Mouse (Mus musculus) c-Kit-positive CD71-negative TER-119-negative erythroid progenitor cells, embryonic 14.5 days (primary cell): ENCODE results near the gene Dolpp1.
A peak's percentile ranks its signal among the peaks of the same experiment; 100 is the strongest.
"Not testable (repeated sequence)": the region's sequence is repeated elsewhere in the genome, so short reads cannot be mapped to it uniquely, and the experiment has no call there.

Experiments
- DNase-seq: peaks from one replicate; pipeline ENCODE4 v3.0.0-alpha.2; 2013; ENCODE audit warnings: low read depth

Gene Dolpp1

DNA sequence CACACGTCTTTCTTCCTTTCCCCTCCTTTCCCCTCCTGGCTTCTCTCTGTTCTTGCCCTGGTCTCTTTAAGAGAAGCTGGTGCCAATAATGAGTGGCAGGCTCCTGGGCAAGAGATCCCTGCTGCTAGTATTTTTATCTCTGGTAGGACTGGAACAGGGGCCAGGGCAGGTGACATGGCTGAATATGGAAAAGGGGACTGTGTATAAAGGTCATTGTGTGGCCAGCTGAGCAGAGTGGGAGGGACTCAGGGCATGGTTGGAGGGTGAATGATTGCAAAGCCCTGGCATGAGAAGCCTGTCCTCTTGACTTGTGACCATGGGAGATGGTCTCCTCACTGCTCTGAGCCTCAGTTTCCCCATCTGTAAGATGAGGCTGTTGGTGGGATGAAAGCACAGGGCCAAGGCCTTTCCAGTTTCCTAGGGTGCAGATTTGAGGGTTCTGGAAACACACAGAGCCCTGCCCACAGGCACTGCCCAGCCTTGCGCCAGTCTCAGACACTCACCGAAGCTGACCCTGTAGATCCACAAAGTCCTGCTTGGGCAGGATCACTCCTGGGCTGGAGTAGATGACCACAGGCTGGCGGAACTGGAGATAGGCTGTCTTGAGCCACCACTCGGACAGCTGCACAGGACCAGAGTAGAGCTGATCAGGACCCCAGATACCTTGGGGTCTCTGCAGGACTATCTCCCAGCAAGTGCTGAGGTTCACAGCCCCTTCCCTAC is 17.6 kb downstream of the Dolpp1 start:
- no peak for DNase-seq

DNA sequence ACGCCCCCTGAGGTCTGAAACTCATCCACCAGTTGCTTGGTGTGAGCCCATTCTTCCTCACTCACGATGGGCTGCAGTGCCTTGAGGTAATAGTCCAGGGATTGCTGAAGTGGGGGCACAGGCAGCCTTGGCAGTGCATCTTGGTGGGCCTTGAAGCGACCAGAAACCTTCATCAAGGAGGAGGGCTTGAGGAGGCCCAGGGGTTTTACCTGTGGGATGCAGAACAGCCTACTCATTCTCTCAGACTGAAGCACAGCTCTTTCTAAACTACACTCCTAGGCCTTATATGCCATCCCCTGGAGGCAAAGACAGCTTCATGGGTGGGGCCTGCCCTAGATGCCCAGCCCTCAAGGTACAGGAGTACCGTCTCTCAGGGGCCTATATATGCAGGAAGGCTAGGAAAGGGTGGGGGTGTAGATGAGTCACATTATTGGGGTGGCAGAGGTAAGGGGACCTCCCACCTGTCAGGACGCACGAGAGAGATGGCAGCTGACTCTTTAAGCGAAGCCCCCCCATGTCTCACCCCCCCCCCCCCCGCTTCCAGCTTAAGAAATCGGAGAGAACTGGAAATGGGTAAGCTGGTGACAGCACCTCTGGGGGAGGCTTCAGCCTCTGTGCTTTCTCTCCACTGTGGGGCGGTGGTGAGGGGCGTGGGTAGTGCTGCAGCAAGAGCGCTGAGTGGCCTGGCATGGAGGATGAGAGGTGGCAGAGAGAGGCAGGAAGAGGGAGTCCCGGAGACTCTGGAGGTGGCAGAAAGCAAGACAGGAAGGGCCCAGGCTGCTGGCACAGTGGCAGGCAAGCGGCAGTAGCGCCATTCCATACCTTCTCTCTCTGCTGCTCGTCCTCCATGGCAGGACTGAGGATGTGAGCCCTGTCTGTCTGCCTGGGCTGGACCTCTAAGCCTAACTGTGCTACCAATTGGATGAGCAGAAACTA is 21.3 kb downstream of the Dolpp1 start:
- no peak for DNase-seq

DNA sequence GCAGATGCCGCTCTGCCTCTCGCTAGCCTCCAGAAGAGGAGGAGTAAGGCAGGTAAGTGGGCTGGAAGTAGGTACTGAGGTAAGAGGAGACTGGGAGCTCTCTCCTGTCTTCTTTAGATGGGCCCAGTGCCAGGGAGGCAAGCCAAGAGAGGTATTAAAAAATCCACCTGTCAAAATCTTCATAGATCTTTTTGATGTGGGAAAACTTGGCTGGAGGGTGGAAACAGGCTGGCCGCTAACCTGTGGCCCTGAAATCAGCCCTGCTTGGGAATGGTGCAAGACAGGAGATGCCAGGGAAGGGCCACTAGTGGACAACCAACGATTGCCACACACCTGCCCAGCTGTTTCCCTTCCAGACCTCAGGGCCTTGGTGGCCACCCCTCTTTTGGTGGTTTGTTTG is 22.0 kb downstream of the Dolpp1 start:
- no peak for DNase-seq

DNA sequence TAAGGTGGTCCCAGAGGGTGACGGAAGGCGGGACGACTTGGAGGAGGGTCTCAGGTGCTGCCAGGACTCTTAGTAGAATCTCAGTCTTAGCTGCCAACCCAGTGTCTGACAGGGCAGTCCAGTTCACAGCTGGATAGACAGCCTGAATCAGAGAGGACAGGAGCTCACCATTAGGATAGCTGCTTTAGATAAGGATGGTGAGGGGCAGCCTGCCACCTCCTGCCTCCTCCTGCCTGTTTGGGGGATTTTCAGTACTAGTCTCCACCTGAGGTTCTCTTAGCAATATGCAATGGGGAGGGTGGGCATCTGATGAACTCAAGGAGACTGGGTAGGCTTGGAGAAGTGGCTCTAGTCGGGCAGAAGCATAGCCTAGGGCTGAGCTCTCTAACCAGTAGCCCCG is 22.6 kb downstream of the Dolpp1 start:
- no peak for DNase-seq

DNA sequence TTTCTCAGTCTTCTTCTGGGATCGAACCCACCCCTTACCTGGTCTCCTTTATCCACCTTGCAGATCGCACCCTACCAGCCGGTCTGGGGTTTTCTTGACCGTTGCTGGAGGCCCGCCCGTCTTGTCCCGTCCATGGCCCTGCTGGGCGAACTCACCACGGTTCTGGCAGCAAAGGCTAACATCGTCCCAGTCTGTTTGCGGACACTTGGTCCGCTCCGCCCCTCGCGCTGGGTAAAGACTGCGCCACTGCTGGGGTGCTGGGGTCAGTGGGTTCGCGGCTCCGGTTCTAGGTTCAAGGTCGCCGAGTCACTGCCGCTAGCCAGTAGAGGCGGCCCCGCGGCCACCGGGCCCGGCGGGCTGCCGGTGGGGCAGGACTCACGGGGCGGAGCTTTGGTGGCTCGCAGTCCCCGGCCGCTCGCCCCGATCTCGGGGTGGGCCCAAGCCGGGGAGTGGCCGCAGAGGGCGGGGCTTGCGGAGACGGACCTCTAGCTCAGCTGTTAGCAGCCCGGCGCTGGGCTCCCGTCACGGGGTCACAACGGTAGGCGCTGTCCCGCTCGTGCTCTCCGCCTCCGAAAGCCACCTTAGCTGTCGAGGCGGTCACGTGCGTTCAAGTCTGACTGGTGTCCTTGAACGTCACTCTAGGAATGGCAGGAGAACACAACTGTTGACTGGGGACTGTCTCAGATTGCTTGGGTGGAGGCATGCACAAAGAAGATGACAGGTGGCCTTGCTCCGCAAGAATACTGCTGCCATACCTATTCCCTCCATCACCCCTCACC is 23.3 kb downstream of the Dolpp1 start, which contains the start of gene Crat:
Crat (minus strand) TSS at position 657 of the 779 bp plus-strand sequence.
- peak; percentile 73 for DNase-seq

DNA sequence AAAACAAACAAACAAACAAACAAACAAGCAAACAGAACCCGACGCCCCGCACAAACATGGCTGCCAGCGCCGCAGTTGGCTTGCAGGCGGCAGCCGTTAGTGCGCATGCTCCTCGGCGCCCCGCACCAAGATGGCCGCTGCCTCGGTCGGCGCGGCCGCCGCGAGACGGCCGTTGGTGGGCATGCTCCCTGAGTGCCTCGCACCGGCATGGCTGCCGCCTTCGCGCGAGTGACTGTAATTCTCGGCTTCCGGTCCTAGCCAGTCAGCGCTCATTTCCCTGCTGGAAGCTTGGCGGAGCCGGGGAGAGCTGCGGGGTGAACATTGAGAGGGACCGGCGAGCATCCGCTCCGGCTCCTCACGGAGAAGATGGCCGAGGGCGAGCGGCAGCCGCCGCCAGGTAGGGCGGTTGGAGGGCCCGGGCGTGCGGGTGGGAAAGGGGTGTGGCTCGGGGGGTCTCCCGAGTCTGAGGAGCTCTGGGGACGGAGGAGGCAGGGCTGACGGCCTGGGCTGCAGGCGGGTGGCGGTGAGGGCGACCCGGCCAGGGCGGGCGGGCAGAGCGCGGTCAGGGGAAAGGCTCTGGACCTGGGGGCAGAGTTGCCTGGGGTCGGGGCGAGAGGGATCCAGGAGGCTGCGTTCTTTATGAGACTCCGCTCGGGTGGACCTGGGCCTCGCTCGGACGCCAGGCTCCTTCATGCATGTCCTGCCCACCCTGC is 24.0 kb downstream of the Dolpp1 start, which contains the start of gene Ptpa:
Ptpa (plus strand) TSS at position 104 of the 713 bp plus-strand sequence.
- DNase-seq = peak; percentile 80

DNA sequence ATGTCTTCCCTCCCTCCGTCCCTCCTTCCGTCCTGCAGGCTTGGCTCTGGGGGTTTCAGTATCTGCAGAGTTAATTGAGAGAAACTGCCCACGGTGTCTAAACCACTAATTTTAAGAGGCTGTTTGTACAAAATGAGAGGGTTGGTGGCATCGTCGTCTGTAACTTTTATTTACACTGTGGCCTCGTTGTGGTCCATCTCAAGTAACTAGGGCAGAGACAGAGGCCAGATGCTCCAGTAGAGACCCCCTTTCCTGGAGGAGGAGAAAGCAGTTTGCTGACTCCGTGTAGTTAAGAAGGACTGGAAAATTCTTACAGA is 24.6 kb downstream of the Dolpp1 start:
- no peak for DNase-seq

DNA sequence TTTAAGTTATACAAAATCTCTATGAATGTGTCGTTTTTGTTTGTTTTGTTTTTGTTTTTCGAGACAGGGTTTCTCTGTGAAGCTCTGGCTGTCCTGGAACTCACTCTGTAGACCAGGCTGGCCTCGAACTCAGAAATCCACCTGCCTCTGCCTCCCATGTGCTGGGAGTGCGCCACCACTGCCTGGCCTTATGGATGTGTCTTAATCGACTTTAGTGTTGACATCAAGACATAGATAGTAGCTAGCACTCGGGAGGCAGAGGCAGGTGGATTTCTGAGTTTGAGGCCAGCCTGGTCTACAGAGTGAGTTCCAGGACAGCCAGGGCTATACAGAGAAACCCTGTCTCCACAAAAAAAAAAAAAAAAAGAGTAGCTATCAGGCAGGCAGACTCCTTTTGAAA is 25.1 kb downstream of the Dolpp1 start:
- DNase-seq = not testable (repeated sequence)

DNA sequence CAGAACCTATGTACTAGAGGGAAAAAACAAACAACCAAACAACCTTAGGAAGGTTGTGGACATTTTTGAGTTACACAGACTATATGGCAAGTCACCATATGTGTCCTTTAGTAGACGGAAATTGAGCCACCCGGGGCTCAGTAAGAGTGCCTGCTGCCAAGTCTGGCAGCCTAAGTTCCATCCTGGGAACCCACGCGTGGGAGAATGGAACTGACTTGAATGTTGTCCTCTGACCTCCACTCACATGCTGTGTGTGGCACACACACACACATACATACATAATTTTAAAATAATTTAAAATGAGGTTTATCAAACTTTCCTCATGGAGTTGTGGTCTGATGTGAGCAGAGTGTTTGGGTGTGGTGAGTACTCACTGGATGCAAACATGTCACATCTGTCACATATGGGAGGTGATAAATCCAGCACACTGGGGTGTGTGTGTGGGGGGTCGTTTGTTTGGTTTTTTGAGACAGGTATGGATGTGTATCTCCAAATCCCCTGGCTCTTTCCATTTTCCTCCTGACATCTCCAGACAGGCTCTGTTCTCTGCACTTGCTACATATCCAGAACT is 25.6 kb downstream of the Dolpp1 start:
- no peak for DNase-seq

DNA sequence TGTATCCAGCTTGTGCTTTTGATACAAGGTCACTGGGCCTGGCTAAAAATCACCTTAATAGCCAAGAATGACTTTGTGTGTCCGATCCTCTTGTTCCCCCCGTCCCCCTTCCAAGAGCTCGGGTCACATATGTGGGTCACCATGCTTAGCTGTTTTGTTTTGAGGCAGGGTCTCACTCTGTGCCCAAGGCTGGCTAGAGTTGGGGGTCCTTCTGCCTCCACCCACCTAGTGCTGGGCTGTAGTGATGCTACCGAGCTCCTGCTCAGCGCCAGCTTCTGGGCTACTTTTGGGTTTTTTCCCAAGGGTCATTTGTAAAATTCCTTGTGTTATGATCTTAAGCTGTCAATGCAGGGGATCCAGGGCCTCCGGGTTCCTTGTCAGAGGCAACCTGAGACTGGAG is 26.2 kb downstream of the Dolpp1 start:
- DNase-seq = no peak

DNA sequence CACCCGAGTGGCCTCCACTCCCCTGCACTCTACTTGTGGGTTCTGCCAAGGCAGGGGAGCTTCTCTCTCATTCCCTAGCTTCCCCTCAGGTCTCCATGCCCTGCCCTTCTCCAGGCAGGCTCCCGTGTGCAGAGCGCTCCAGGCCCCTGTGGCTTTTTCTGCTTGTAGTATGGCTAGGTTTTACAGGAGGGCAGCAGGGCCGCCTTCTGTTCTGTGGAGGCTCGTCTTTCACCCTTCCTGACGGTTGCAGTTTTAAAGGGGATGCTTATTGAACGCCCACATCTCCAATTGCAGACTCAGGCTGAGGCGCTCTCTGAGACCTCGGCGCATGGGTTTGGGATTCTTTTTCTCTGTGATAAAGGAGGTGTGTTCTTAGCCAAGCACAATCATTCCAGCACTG is 27.1 kb downstream of the Dolpp1 start:
- DNase-seq = no peak

DNA sequence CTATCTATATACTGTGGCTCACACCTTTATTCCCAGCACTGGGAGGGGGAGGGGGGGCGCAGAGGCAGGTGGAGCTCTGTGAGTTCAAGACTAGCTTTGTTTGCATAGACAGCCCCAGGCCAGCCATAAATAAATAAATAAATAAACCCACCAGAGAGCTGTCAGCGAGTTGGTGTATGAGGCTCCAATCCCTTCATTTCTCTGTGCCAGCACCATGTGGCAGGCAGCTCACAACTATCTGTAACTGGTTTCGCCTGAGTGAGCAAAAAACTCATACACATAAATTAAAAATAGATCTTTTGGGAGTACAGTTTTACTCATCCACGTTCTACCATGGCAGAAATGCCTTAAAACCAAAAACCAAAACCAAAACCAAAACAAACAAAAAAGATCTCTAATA is 29.4 kb downstream of the Dolpp1 start:
- no peak for DNase-seq

DNA sequence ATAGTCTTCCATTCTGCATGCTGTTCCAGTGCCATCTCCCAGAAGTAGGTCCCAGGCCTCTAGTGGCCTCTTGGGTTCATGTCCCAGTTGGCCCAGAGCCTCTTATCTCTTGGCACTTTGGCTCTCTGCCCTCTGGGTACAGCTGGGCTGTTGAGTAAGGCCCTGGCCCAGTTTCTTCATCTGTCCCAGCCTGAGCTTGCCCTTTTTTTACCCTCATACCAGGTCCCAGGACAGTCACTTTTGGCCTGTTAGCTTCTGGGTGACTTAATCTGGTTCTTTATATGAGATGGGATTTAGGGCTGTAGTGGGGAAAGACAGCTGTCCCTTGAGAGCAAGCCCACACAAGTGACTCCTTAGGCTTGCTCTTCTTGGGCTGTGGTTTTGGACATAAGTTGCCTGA is 37.1 kb downstream of the Dolpp1 start:
- DNase-seq = no peak

DNA sequence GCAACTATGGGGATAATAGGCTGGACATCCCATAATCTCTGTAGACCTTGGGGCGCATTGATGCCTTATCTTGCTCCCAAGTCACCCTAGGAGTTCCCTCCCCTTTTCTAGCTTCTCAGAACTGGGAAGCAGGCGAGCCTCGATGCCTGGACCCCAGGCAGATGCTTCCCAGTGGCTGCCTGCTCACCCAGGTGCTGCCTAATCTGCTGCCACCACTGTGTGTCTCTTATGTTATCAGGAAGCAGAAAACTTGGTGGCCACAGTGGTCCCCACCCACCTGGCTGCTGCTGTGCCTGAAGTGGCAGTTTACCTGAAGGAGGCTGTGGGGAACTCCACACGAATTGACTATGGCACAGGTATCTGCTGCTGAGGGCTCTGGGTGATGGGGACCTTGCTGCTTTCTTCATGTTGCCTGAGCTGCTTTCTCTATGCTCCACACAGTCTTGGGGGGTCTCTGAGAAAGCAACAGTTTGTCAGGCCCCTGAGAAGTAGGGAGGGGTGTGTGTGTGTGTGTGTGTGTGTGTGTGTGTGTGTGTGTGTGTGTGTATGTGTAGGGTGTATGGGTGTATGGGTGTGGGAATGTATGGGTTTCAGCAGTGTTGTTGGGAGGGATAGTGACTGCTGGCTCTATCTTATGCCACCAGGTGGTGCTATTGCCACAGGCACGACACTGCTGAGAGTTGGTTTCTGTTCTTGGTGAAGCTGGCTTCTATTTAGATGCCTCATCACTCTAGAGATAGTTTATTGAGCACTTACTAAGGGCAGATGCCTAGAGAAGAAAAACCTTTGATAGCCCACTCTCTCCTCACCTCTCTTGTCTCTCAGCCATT is 43.5 kb downstream of the Dolpp1 start:
- peak; percentile 67 for DNase-seq

DNA sequence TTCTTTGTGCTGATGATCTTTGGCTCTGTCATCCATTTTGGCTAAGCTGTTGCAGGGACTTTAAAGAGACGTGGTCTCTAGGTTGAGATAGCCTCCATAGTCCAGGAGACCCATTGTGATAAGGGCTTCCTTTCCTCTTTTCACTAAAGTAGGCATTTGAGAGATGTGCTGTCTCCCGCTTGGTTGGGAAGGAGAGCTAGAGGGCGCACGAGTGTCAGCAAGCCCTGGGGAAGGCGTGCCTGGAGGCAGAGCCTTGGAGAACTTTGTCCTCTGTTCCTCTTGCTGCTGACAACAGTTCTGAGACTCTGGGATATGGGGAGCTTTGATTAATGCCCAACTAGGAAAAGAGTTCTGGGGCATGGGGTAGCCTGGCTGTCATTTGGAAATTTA is 44.1 kb downstream of the Dolpp1 start:
- DNase-seq = no peak

DNA sequence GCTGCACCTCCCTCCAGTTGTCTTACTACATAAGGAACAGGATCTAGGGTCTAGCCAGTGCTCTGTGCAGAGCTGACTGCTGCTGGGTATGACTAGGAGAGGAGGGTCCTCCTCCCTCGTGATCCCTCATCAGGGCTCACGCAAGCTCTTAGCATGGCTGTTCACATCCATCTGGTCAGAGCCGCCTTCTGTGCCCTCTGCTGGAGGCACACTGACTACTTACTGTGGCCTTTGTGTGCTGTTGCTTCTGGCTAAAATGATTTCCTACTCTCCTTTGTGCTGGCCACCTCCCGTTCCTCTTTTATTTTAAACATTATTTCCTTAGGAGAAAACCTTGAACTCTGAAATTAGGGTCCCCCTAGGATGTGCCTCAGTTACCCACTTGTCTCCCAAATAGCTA is 44.8 kb downstream of the Dolpp1 start:
- no peak for DNase-seq

DNA sequence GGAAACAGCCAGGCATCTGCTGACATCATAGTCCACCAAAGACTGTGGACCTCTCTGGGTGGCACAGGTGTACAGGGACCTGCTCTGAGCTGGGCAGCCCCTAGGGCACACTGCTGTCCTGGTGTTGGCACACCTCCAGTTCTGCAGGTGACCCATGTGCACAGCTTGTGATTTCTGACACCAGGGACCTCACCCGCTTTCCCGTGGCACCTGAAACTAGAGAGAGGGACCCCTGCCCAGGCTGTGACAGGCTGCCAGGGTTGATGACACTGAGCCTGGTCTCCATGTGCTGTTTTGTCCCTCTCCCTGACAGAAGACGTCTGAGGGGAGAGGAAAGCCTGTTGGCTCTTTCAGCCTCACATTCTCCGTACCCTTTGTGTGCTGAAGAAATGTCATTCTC is 45.7 kb downstream of the Dolpp1 start:
- no peak for DNase-seq

DNA sequence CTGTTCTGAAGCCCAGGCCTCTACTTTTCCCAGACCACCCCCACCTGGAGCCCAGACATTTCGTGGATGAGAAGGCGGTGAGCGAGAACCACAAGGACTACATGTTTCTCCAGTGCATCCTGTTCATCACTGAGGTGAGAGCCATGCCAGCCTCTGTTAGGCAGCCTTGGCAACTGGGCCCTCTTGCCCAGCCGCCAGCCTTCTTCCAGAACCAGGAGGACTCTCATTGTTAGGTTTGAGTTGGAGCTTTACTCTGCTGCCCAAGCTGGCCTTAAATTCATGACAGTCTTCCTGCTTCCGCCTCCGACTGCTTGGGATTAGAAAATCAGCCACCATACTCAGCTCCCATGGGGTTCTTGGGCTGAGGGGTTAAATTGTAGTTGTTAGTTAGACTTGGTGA is 47.6 kb downstream of the Dolpp1 start:
- DNase-seq = no peak

DNA sequence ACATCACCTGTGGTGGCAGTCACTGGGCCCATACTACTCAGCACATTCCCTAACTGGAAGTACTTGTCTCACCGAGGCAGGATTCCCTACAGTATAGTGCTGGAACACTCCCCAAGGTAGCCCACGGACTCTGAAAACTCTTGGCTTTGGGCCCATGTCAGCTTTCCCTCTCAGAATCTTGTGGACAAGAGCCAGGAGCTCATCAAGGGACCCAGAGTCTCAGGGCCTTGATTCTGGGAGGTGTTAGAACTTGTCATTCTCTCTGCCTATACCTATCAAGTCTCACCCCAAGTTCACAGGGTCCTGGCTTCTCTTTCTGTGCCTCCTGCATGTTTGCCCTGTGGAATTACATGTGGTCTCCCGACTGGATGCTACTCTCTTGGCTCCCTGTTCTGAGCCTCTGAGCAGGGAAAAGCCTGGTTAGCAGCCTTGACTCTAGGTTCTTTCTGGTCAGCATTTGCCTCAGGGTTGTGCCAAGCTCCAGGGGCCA is 48.2 kb downstream of the Dolpp1 start:
- DNase-seq = no peak

DNA sequence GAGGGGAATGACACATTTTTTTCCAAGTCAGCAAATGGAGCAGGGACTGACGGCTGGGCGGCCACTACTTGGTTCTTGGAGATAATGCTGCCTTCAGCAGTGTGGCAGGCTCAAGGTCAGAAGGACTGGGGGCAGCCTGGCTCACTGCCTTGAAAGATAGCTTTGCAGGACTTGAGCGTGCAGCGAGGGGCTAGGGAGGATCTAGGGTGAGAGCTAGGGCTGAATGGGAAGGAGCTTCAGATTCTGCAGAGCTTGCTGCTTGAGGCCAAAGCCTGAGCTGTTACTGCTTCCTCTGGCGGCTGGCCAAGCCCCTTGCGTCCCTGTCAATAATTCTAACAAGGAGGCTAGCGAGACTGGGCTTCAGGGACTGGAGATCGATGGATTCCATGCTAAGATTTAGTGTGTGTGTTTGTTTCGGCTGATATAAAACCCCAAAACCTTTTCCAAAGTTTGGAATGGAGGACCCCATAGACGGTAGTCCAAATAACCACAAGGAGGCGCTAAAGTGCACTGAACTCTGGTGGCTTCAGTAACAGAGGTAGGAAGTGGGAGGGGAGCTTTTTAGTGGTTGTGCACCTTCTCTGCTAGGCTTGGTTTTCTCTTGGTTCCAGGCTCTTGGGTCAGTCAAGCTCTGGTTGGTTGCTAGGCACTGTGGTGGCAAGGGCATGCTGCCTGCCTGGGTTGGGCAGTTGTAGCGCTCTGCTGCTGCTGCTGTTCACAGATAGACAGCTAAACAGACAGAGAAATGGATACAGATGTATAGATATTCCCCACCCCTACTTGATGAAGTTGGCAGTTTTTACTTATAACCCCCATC is 48.9 kb downstream of the Dolpp1 start:
- DNase-seq = peak; percentile 80
